Mouse (Mus musculus) stomach, embryonic 16.5 days (tissue): ENCODE measurements around the gene Rhoa. TPM values are rescaled to one million over a fixed set of nuclear protein-coding genes. Genes with fewer than 3 reads are reported as not detected.

Experiments
- ATAC-seq: fragments of 200-750 bp; cut with Nextera tagmentation; 2 replicates; pipeline ENCODE4 v1.8.0; 2017; ENCODE audit warnings: moderate number of reproducible peaks, moderate TSS enrichment; ENCODE audit not compliant: insufficient read depth, low FRiP score
- H3K27ac ChIP-seq: fragments of 300-500 bp; sonication (generic); 2 replicates; pipeline ENCODE4 v1.5.1; 2014; ENCODE audit warnings: low read length
- H3K27me3 ChIP-seq: fragments of 300-500 bp; sonication (generic); 2 replicates; pipeline ENCODE4 v1.6.1; 2014; ENCODE audit warnings: low read length, control low read depth, mixed read lengths; ENCODE audit not compliant: control insufficient read depth, insufficient read depth
- H3K36me3 ChIP-seq: fragments of 300-500 bp; sonication (generic); 2 replicates; pipeline ENCODE4 v1.6.1; 2014; ENCODE audit warnings: low read length; ENCODE audit not compliant: control insufficient read depth, insufficient read depth
- H3K4me1 ChIP-seq: fragments of 300-500 bp; sonication (generic); 2 replicates; pipeline ENCODE4 v1.6.1; 2014; ENCODE audit warnings: low read length, control low read depth, mixed read lengths; ENCODE audit not compliant: control insufficient read depth, insufficient read depth
- H3K4me2 ChIP-seq: fragments of 300-500 bp; sonication (generic); 2 replicates; pipeline ENCODE4 v1.6.1; 2014; ENCODE audit warnings: low read depth, low read length, mixed read lengths
- H3K4me3 ChIP-seq: fragments of 300-500 bp; sonication (generic); replicated peaks from 2 replicates; pipeline ENCODE4 v1.5.1; 2014; ENCODE audit warnings: mild to moderate bottlenecking, low read length
- H3K9ac ChIP-seq: fragments of 300-500 bp; sonication (generic); 2 replicates; pipeline ENCODE4 v1.6.1; 2014; ENCODE audit warnings: low read length
- H3K9me3 ChIP-seq: fragments of 300-500 bp; sonication (generic); replicated peaks from 2 replicates; pipeline ENCODE4 v1.6.1; 2016; ENCODE audit warnings: low read length, control low read depth; ENCODE audit not compliant: control insufficient read depth
- WGBS: fragments of 180-500 bp; shearing (Covaris S2); extraction: QIAGEN DNeasy Blood & Tissue Kit; methylation state at CpG from one replicate; pipeline ENCODE4 v1.1.7; 2014; 5-methylcytosine and 5-hydroxymethylcytosine counted together
- polyA plus RNA-seq: library from polyadenylated mRNA; unstranded; fragments of >200 nt; fragmentation: Nextera tagmentation; extraction: Ambion mirVana; gene quantifications from 2 replicates; pipeline ENCODE4 v1.2.1, GENCODE M21; 2015

The Rhoa gene
- polyA plus RNA-seq, 1 experiment from 2014 or later = 493 TPM

- 15% methylated on average over 5 of the region's 5 CpGs for WGBS
- Histone ChIP-seq H3K9ac (no peak overlapping the region), H3K9me3 (no peaks in the 10 kb centered on the region), H3K4me3 (no peak overlapping the region), H3K36me3 (no peaks in the 10 kb centered on the region), H3K27ac (peak overlapping the region; percentile 99), H3K27me3 (no peaks in the 10 kb centered on the region), H3K4me2 (peak overlapping the region; percentile 0; the same call in 1 of the 2 replicates), H3K4me1 (peaks cover 52% of the 10 kb centered on the region)
- no peak for ATAC-seq
These were observed 36.4 kb downstream of the Rhoa start for GRCm38 (mm10) chr9:108342301-108342831.

GRCm38 (mm10) chr9:108343331-108343730 is 37.4 kb downstream of the Rhoa start:
- Histone ChIP-seq H3K9me3 (no peaks in the 10 kb centered on the region), H3K36me3 (no peaks in the 10 kb centered on the region), H3K27me3 (no peaks in the 10 kb centered on the region), H3K4me2 (no peak overlapping the region), H3K4me1 (peaks cover 50% of the 10 kb centered on the region), H3K9ac (no peak overlapping the region), H3K4me3 (no peak overlapping the region), H3K27ac (peak overlapping the region; percentile 99)
- no peak for ATAC-seq
- 66% methylated on average over 3 of the region's 3 CpGs for WGBS

GRCm38 (mm10) chr9:108343835-108344234 is 37.9 kb downstream of the Rhoa start:
- Histone ChIP-seq H3K4me2 (no peak overlapping the region), H3K4me3 (no peak overlapping the region), H3K36me3 (no peaks in the 10 kb centered on the region), H3K9ac (no peak overlapping the region), H3K27me3 (no peaks in the 10 kb centered on the region), H3K4me1 (peaks cover 48% of the 10 kb centered on the region), H3K27ac (peak overlapping the region; percentile 99; the same call in 1 of the 2 replicates), H3K9me3 (no peaks in the 10 kb centered on the region)
- WGBS = 90% methylated on average over 1 of the region's 1 CpGs
- ATAC-seq = no peak

- WGBS = 88% methylated on average over 4 of the region's 4 CpGs
- Histone ChIP-seq H3K9ac (no peak overlapping the region), H3K9me3 (no peaks in the 10 kb centered on the region), H3K36me3 (no peaks in the 10 kb centered on the region), H3K4me2 (no peak overlapping the region), H3K27me3 (no peaks in the 10 kb centered on the region), H3K27ac (no peak overlapping the region), H3K4me1 (peaks cover 50% of the 10 kb centered on the region), H3K4me3 (no peak overlapping the region)
- ATAC-seq = no peak
These were observed 38.5 kb downstream of the Rhoa start for GRCm38 (mm10) chr9:108344471-108344870.

- peaks cover 25% of the 10 kb centered on the region for H3K4me1 ChIP-seq
- H3K27ac ChIP-seq = peak overlapping the region; percentile 97
- H3K4me3 ChIP-seq = peak overlapping the region; percentile 96
- ATAC-seq = no peak
- H3K4me2 ChIP-seq = peak overlapping the region; percentile 63
- H3K9me3 ChIP-seq = no peaks in the 10 kb centered on the region
- WGBS = 3% methylated on average over 11 of the region's 11 CpGs
- peaks cover 10% of the 10 kb centered on the region; the same call in 1 of the 2 replicates for H3K36me3 ChIP-seq
- no peaks in the 10 kb centered on the region for H3K27me3 ChIP-seq
- H3K9ac ChIP-seq = peak overlapping the region; percentile 95
These were observed 41.1 kb downstream of the Rhoa start for GRCm38 (mm10) chr9:108347024-108347423.

- Histone ChIP-seq H3K9me3 (no peaks in the 10 kb centered on the region), H3K4me3 (peak within 1 kb of the TSS; percentile 96), H3K4me1 (peaks cover 20% of the 10 kb centered on the region), H3K27ac (peak within 1 kb of the TSS; percentile 97), H3K36me3 (peaks cover 10% of the 10 kb centered on the region; the same call in 1 of the 2 replicates), H3K9ac (peak within 1 kb of the TSS; percentile 95), H3K4me2 (peak within 1 kb of the TSS; percentile 64), H3K27me3 (no peaks in the 10 kb centered on the region)
- ATAC-seq = peak; percentile 94
- WGBS = under 1% methylated on average over 75 of the region's 75 CpGs
These were observed 41.8 kb downstream of the Rhoa start, which contains the start of gene Usp4 for GRCm38 (mm10) chr9:108347540-108348289. Gene Usp4 (plus strand): TSS chr9:108347853.

- H3K27ac ChIP-seq = peak overlapping the region; percentile 97
- H3K4me2 ChIP-seq = peak overlapping the region; percentile 64
- peak overlapping the region; percentile 96 for H3K4me3 ChIP-seq
- no peaks in the 10 kb centered on the region for H3K27me3 ChIP-seq
- 3% methylated on average over 14 of the region's 14 CpGs for WGBS
- H3K4me1 ChIP-seq = peaks cover 18% of the 10 kb centered on the region
- ATAC-seq = no peak
- H3K9ac ChIP-seq = peak overlapping the region; percentile 95
- H3K9me3 ChIP-seq = no peaks in the 10 kb centered on the region
- H3K36me3 ChIP-seq = peaks cover 10% of the 10 kb centered on the region; the same call in 1 of the 2 replicates
These were observed 42.4 kb downstream of the Rhoa start for GRCm38 (mm10) chr9:108348290-108348680.

- peaks cover 10% of the 10 kb centered on the region for H3K36me3 ChIP-seq
- H3K9ac ChIP-seq = no peak overlapping the region
- ATAC-seq = no peak
- H3K4me3 ChIP-seq = no peak overlapping the region
- no peak overlapping the region for H3K4me2 ChIP-seq
- H3K27me3 ChIP-seq = no peaks in the 10 kb centered on the region
- H3K9me3 ChIP-seq = no peaks in the 10 kb centered on the region
- peaks cover 13% of the 10 kb centered on the region for H3K4me1 ChIP-seq
- no peak overlapping the region for H3K27ac ChIP-seq
- WGBS = 87% methylated on average over 4 of the region's 4 CpGs
These were observed 43.8 kb downstream of the Rhoa start for GRCm38 (mm10) chr9:108349727-108350126.

- Histone ChIP-seq H3K27me3 (no peaks in the 10 kb centered on the region), H3K4me2 (no peak overlapping the region), H3K9me3 (no peaks in the 10 kb centered on the region), H3K36me3 (peaks cover 37% of the 10 kb centered on the region), H3K4me3 (no peak overlapping the region), H3K9ac (no peak overlapping the region), H3K27ac (no peak overlapping the region), H3K4me1 (no peaks in the 10 kb centered on the region)
- 0 out of 2 replicates have a peak, but pooled peaks have one; percentile 37 for ATAC-seq
- 63% methylated on average over 9 of the region's 9 CpGs for WGBS
These were observed 72.3 kb downstream of the Rhoa start for GRCm38 (mm10) chr9:108378234-108378633.
